Mouse (Mus musculus): ENCODE data around the gene Adamts17.

The Adamts17 gene

GRCm38 (mm10) chr7:66970235-66970634 is 130.7 kb downstream of the Adamts17 start:
- DNase-seq (ENCODE audit: low spot score): peak; percentile 6

GRCm38 (mm10) chr7:66970974-66971373 is 131.4 kb downstream of the Adamts17 start:
- DNase-seq (ENCODE audit: low spot score): peak; percentile 27

GRCm38 (mm10) chr7:66974859-66975258 is 135.3 kb downstream of the Adamts17 start:
- DNase-seq (ENCODE audit: low spot score): no peak

- DNase-seq (ENCODE audit: low spot score): no peak
Observed at GRCm38 (mm10) chr7:66976371-66976770, 136.8 kb downstream of the Adamts17 start.

- no peak for DNase-seq (ENCODE audit: low spot score)
Observed at GRCm38 (mm10) chr7:66981591-66981990, 142.1 kb downstream of the Adamts17 start.

- no peak for DNase-seq (ENCODE audit: low spot score)
Observed at GRCm38 (mm10) chr7:66982084-66982483, 142.5 kb downstream of the Adamts17 start.

- no peak for DNase-seq (ENCODE audit: low spot score)
Observed at GRCm38 (mm10) chr7:66987671-66988070, 148.1 kb downstream of the Adamts17 start.

GRCm38 (mm10) chr7:66988441-66988840 is 148.9 kb downstream of the Adamts17 start:
- no peak for DNase-seq (ENCODE audit: low spot score)

- no peak for DNase-seq (ENCODE audit: low spot score)
Observed at GRCm38 (mm10) chr7:66989357-66990045, 150.0 kb downstream of the Adamts17 start.

- DNase-seq (ENCODE audit: low spot score): no peak
Observed at GRCm38 (mm10) chr7:66998821-66999220, 159.3 kb downstream of the Adamts17 start.

GRCm38 (mm10) chr7:67003648-67004047 is 164.1 kb downstream of the Adamts17 start:
- DNase-seq (ENCODE audit: low spot score): no peak

- no peak for DNase-seq (ENCODE audit: low spot score)
Observed at GRCm38 (mm10) chr7:67004220-67004619, 164.7 kb downstream of the Adamts17 start.

- no peak for DNase-seq (ENCODE audit: low spot score)
Observed at GRCm38 (mm10) chr7:67009841-67010240, 170.3 kb downstream of the Adamts17 start.

- DNase-seq (ENCODE audit: low spot score): no peak
Observed at GRCm38 (mm10) chr7:67012011-67012751, 172.6 kb downstream of the Adamts17 start.

- DNase-seq (ENCODE audit: low spot score): no peak
Observed at GRCm38 (mm10) chr7:67013211-67013895, 173.8 kb downstream of the Adamts17 start.

GRCm38 (mm10) chr7:67019937-67020336 is 180.4 kb downstream of the Adamts17 start:
- no peak for DNase-seq (ENCODE audit: low spot score)

- no peak for DNase-seq (ENCODE audit: low spot score)
Observed at GRCm38 (mm10) chr7:67026114-67027070, 186.9 kb downstream of the Adamts17 start.

- DNase-seq (ENCODE audit: low spot score): no peak
Observed at GRCm38 (mm10) chr7:67027216-67027615, 187.7 kb downstream of the Adamts17 start.

- no peak for DNase-seq (ENCODE audit: low spot score)
Observed at GRCm38 (mm10) chr7:67027696-67028095, 188.2 kb downstream of the Adamts17 start.

- DNase-seq (ENCODE audit: low spot score): no peak
Observed at GRCm38 (mm10) chr7:67028902-67029301, 189.4 kb downstream of the Adamts17 start.

- DNase-seq (ENCODE audit: low spot score): no peak
Observed at GRCm38 (mm10) chr7:67029481-67029880, 189.9 kb downstream of the Adamts17 start.

- no peak for DNase-seq (ENCODE audit: low spot score)
Observed at GRCm38 (mm10) chr7:67031284-67031683, 191.7 kb downstream of the Adamts17 start.

Measured in testis, postnatal 10 days (tissue).